ENCODE assay signal across 8 mouse cellular contexts in the genomic region with DNA sequence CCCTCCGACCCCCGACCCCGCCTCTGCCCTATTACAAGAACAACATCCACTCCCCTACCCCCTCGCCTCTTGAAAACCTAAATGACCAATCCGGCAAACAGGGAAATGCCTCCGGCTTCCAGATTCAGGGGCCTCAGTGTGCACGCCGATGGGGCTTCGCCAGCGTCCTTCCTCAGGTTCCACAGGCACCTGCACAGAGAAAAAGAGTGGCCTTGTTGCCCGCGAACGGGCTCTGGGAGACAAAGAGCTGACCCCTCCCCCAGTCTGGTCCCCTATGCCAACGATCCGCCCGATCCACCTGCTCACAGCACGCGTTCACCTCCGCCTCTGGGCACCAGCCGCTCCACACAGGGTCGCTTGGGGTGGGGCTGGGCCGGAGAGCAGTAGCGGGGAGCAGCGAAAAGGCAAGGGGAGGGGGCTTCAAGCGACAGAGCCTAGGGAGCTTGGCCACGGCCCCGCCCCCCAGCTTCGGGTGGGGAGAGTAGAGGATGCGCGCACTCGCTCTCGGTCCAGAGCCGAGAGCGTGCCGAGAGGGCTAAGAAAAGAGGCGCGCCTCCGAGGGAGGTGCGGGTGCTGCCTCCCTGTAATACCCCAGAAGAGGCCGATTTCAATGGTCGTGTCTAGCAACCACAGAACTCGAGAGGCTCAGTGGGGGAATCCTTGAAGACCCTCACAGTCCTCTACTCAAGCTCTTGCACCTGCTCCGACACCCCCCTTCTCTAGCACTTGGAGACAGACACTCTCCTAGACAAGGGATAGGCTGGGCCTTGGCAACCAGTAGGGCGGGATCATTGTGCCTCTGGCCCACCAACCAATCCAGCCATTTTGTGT. TPM values are rescaled to one million over a fixed set of nuclear protein-coding genes. Genes with fewer than 3 reads are reported as not detected.
DNase-seq lines count a peak whose midpoint lies in the region; ATAC-seq and TF ChIP-seq lines count a peak whose summit lies in the region.

A gene (minus strand): TSS at position 669 of the 831 bp plus-strand sequence.

- TF ChIP-seq EP300 in heart, postnatal 0 days (IDR thresholded peaks at IDR 0.05; ENCODE audit: low read depth), result no peak

- 2% methylated on average over 44 of the region's 44 CpGs for WGBS in heart, postnatal 0 days
- 1% methylated on average over 44 of the region's 44 CpGs for WGBS in limb, embryonic 12.5 days
- under 1% methylated on average over 44 of the region's 44 CpGs for WGBS in neural tube, embryonic 13.5 days

- H3K27me3 ChIP-seq in heart, postnatal 0 days (ENCODE audit: control insufficient read depth, insufficient read depth, low read length), result peaks cover 57% of the 10 kb centered on the region
- H3K27me3 ChIP-seq in limb, embryonic 12.5 days, result peaks cover 67% of the 10 kb centered on the region
- peaks cover 10% of the 10 kb centered on the region; the same call in 1 of the 2 replicates for H3K27me3 ChIP-seq in neural tube, embryonic 13.5 days

- H3K9me3 ChIP-seq in heart, postnatal 0 days (replicated peaks; ENCODE audit: control insufficient read depth, low read length), result no peaks in the 10 kb centered on the region
- no peaks in the 10 kb centered on the region for H3K9me3 ChIP-seq in limb, embryonic 12.5 days
- H3K9me3 ChIP-seq in neural tube, embryonic 13.5 days, result no peaks in the 10 kb centered on the region

- DNase-seq in adrenal gland, adult (ENCODE audit: inconsistent age in 2 of 2, low spot score in 1 of 2), result peak; percentile 55 to 83
- no peak for DNase-seq in adrenal gland, postnatal 4 days (ENCODE audit: low spot score in 2 of 2)
- DNase-seq in thymus, postnatal 14 days, result peak; percentile 39
- DNase-seq in thymus, postnatal 25 days, result no peak
- DNase-seq in heart, postnatal 0 days (ENCODE audit: low spot score), result no peak
- no peak for DNase-seq in urinary bladder, postnatal 4 days (ENCODE audit: low spot score in 2 of 2)

- no peaks in the 10 kb centered on the region for H3K36me3 ChIP-seq in heart, postnatal 0 days (replicated peaks; ENCODE audit: control insufficient read depth, insufficient read depth, low read length)
- no peaks in the 10 kb centered on the region for H3K36me3 ChIP-seq in limb, embryonic 12.5 days
- peaks cover 10% of the 10 kb centered on the region for H3K36me3 ChIP-seq in neural tube, embryonic 13.5 days

- ATAC-seq in heart, postnatal 0 days (ENCODE audit: insufficient read depth, low read depth), result peak; percentile 22; the same call in 1 of the 2 replicates
- ATAC-seq in limb, embryonic 12.5 days (ENCODE audit: insufficient number of reproducible peaks, insufficient read depth, low FRiP score, low TSS enrichment, low read depth), result peak; percentile 14; the same call in 1 of the 2 replicates
- ATAC-seq in neural tube, embryonic 13.5 days (ENCODE audit: low read depth), result peak; percentile 91

- no peak within 1 kb of the TSS for H3K9ac ChIP-seq in heart, postnatal 0 days (replicated peaks; ENCODE audit: low read depth, low read length)
- peak within 1 kb of the TSS; percentile 64 for H3K9ac ChIP-seq in limb, embryonic 12.5 days (replicated peaks)
- H3K9ac ChIP-seq in neural tube, embryonic 13.5 days, result peak within 1 kb of the TSS; percentile 94

- TF ChIP-seq CTCF in heart, postnatal 0 days (IDR thresholded peaks at IDR 0.05; ENCODE audit: low read depth), result no peak

- H3K4me1 ChIP-seq in heart, postnatal 0 days (ENCODE audit: control insufficient read depth, insufficient read depth), result peaks cover 22% of the 10 kb centered on the region
- H3K4me1 ChIP-seq in limb, embryonic 12.5 days (replicated peaks), result peaks cover 38% of the 10 kb centered on the region
- peaks cover 46% of the 10 kb centered on the region for H3K4me1 ChIP-seq in neural tube, embryonic 13.5 days (replicated peaks)

- H3K27ac ChIP-seq in heart, postnatal 0 days (ENCODE audit: low read depth), result no peak within 1 kb of the TSS
- H3K27ac ChIP-seq in limb, embryonic 12.5 days, result no peak within 1 kb of the TSS
- H3K27ac ChIP-seq in neural tube, embryonic 13.5 days (replicated peaks), result peak within 1 kb of the TSS; percentile 96

- H3K4me2 ChIP-seq in heart, postnatal 0 days (ENCODE audit: low read depth, low read length), result peak within 1 kb of the TSS; percentile 75
- H3K4me2 ChIP-seq in limb, embryonic 12.5 days, result peak within 1 kb of the TSS; percentile 91
- H3K4me2 ChIP-seq in neural tube, embryonic 13.5 days, result peak within 1 kb of the TSS; percentile 95

- H3K4me3 ChIP-seq in heart, postnatal 0 days (ENCODE audit: low read depth, low read length), result peak within 1 kb of the TSS; percentile 53
- H3K4me3 ChIP-seq in limb, embryonic 12.5 days (replicated peaks), result peak within 1 kb of the TSS; percentile 53
- H3K4me3 ChIP-seq in neural tube, embryonic 13.5 days, result peak within 1 kb of the TSS; percentile 69

RNA-seq across cellular contexts. Expression of the gene that starts here (rescaled TPM):
- 10 to 100 TPM in 1 of 2 experiments, 1 to 10 TPM in 1; 9.6 to 10.6 TPM for total RNA-seq in adrenal gland, postnatal 4 days (2021)
- not detected in 2 replicates for total RNA-seq in heart, postnatal 0 days (2014; rRNA removed; ENCODE audit: low replicate concordance)
- 0.04 TPM in 2 replicates for polyA plus RNA-seq in heart, postnatal 0 days (2015; fragmentation: Nextera tagmentation; extraction: Ambion mirVana)
- 1.4 and 1.6 TPM in 2 replicates for polyA plus RNA-seq in limb, embryonic 12.5 days (2016; fragmentation: Nextera tagmentation; extraction: Ambion mirVana)
- polyA plus RNA-seq in neural tube, embryonic 13.5 days (2015; fragmentation: Nextera tagmentation; extraction: Ambion mirVana), result 41.1 and 49.7 TPM in 2 replicates

Comparison
In these comparisons a context has a peak if more than half of its experiments do, and no peak if none do; other contexts are left out.
1. RNA of the gene that starts here (total RNA-seq): 9.6 to 10.6 TPM in adrenal gland, postnatal 4 days; not detected in heart, postnatal 0 days; every median in the first group is over 10 times any median in the second.
2. RNA of the gene that starts here (polyA plus RNA-seq): 41.1 to 49.7 TPM in neural tube, embryonic 13.5 days; 1.4 to 1.6 TPM in limb, embryonic 12.5 days and 0.04 TPM in heart, postnatal 0 days; every median in the first group is over 10 times any median in the second.
3. DNase-seq: peak in adrenal gland, adult (2 of 2) and thymus, postnatal 14 days (single experiment); none in adrenal gland, postnatal 4 days (0 of 2), thymus, postnatal 25 days (single experiment), heart, postnatal 0 days (single experiment) and urinary bladder, postnatal 4 days (0 of 2).
4. Peak in ATAC-seq, H3K4me3 ChIP-seq and H3K4me2 ChIP-seq in heart, postnatal 0 days; RNA of the gene not detected or under 1 TPM.
5. ATAC-seq: peak in every context shown above with its lines; median percentile 91 in neural tube, embryonic 13.5 days; 22 in heart, postnatal 0 days; 14 in limb, embryonic 12.5 days.
6. Peak in every context shown above with its lines, with median percentiles within 50 percentile points of each other: H3K4me2 ChIP-seq and H3K4me3 ChIP-seq.